Mouse (Mus musculus): ENCODE results near the gene Tanc2.

GRCm38 (mm10) chr11:105589877-105590641 lies at the start of gene Tanc2:
- TF ChIP-seq POLR2A (IDR thresholded peaks at IDR 0.05; ENCODE audit: control insufficient read depth, low read depth, low read length): no peak
- no peak for TF ChIP-seq CTCF (IDR thresholded peaks at IDR 0.05; ENCODE audit: control insufficient read depth, insufficient read depth, insufficient replicate concordance, low read depth, low read length)
